Mouse (Mus musculus) hindbrain, embryonic 15.5 days (tissue): ENCODE data around the gene Ip6k2. TPM values are rescaled to one million over a fixed set of nuclear protein-coding genes. Genes with fewer than 3 reads are reported as not detected.

Experiments
- ATAC-seq: fragments of 200-750 bp; cut with Nextera tagmentation; 2 replicates; pipeline ENCODE4 v1.8.0; 2017; ENCODE audit warnings: low read depth, moderate number of reproducible peaks, moderate TSS enrichment; ENCODE audit not compliant: low FRiP score
- H3K27ac ChIP-seq: fragments of 300-500 bp; sonication (generic); replicated peaks from 2 replicates; pipeline ENCODE4 v1.5.1; 2015; ENCODE audit warnings: mild to moderate bottlenecking, inconsistent platforms
- H3K27me3 ChIP-seq: fragments of 300-500 bp; sonication (generic); 2 replicates; pipeline ENCODE4 v1.6.1; 2015; ENCODE audit warnings: control low read depth, inconsistent platforms
- H3K36me3 ChIP-seq: fragments of 300-500 bp; sonication (generic); 2 replicates; pipeline ENCODE4 v1.6.1; 2015; ENCODE audit warnings: control low read depth, inconsistent platforms
- H3K4me1 ChIP-seq: fragments of 300-500 bp; sonication (generic); replicated peaks from 2 replicates; pipeline ENCODE4 v1.6.1; 2015; ENCODE audit warnings: control low read depth, inconsistent platforms
- H3K4me2 ChIP-seq: fragments of 300-500 bp; sonication (generic); 2 replicates; pipeline ENCODE4 v1.6.1; 2015; ENCODE audit warnings: moderate library complexity, mild to moderate bottlenecking, inconsistent platforms
- H3K4me3 ChIP-seq: fragments of 300-500 bp; sonication (generic); 2 replicates; pipeline ENCODE4 v1.5.1; 2015; ENCODE audit warnings: mild to moderate bottlenecking, inconsistent platforms
- H3K9ac ChIP-seq: fragments of 300-500 bp; sonication (generic); 2 replicates; pipeline ENCODE4 v1.6.1; 2015; ENCODE audit warnings: inconsistent platforms
- H3K9me3 ChIP-seq: fragments of 300-500 bp; sonication (generic); 2 replicates; pipeline ENCODE4 v1.6.1; 2016; ENCODE audit warnings: control low read depth, inconsistent platforms
- WGBS: fragments of 180-500 bp; shearing (Covaris S2); methylation state at CpG from one replicate; pipeline ENCODE4 v1.1.7; 2015; 5-methylcytosine and 5-hydroxymethylcytosine counted together
- polyA plus RNA-seq: library from polyadenylated mRNA; unstranded; fragments of >200 nt; fragmentation: Nextera tagmentation; extraction: Ambion mirVana; gene quantifications from 2 replicates; pipeline ENCODE4 v1.2.1, GENCODE M21; 2015

Gene Ip6k2
- polyA plus RNA-seq, 1 experiment from 2014 or later: 206 TPM

GRCm38 (mm10) chr9:108786494-108786893 is 2.9 kb downstream of the Ip6k2 start:
- H3K4me2 ChIP-seq: peak overlapping the region; percentile 79
- WGBS: 74% methylated on average over 1 of the region's 1 CpGs
- H3K27ac ChIP-seq: no peak overlapping the region
- no peak for ATAC-seq
- peak overlapping the region; percentile 69 for H3K4me3 ChIP-seq
- no peaks in the 10 kb centered on the region for H3K27me3 ChIP-seq
- peaks cover 78% of the 10 kb centered on the region for H3K4me1 ChIP-seq
- no peaks in the 10 kb centered on the region for H3K36me3 ChIP-seq
- H3K9ac ChIP-seq: no peak overlapping the region
- H3K9me3 ChIP-seq: no peaks in the 10 kb centered on the region

- H3K36me3 ChIP-seq: no peaks in the 10 kb centered on the region
- no peaks in the 10 kb centered on the region for H3K27me3 ChIP-seq
- no peak for ATAC-seq
- H3K9ac ChIP-seq: no peak overlapping the region
- H3K4me1 ChIP-seq: peaks cover 84% of the 10 kb centered on the region
- WGBS: 91% methylated on average over 2 of the region's 2 CpGs
- no peak overlapping the region for H3K27ac ChIP-seq
- peak overlapping the region; percentile 79 for H3K4me2 ChIP-seq
- H3K9me3 ChIP-seq: no peaks in the 10 kb centered on the region
- no peak overlapping the region for H3K4me3 ChIP-seq
These were observed 3.5 kb downstream of the Ip6k2 start for GRCm38 (mm10) chr9:108787080-108787479.

GRCm38 (mm10) chr9:108788713-108789112 is 5.1 kb downstream of the Ip6k2 start:
- Histone ChIP-seq H3K9ac (no peak overlapping the region), H3K4me2 (no peak overlapping the region), H3K36me3 (no peaks in the 10 kb centered on the region), H3K27me3 (no peaks in the 10 kb centered on the region), H3K4me3 (no peak overlapping the region), H3K9me3 (no peaks in the 10 kb centered on the region), H3K4me1 (peaks cover 89% of the 10 kb centered on the region), H3K27ac (no peak overlapping the region)
- ATAC-seq: no peak
- 83% methylated on average over 3 of the region's 3 CpGs for WGBS

- 82% methylated on average over 1 of the region's 1 CpGs for WGBS
- no peak for ATAC-seq
- 0 out of 2 replicates have a peak overlapping the region, but pooled peaks have one; percentile 6 for H3K4me2 ChIP-seq
- H3K4me1 ChIP-seq: peaks cover 99% of the 10 kb centered on the region
- H3K9me3 ChIP-seq: no peaks in the 10 kb centered on the region
- H3K9ac ChIP-seq: no peak overlapping the region
- peaks cover 13% of the 10 kb centered on the region; the same call in 1 of the 2 replicates for H3K36me3 ChIP-seq
- no peak overlapping the region for H3K4me3 ChIP-seq
- no peaks in the 10 kb centered on the region for H3K27me3 ChIP-seq
- no peak overlapping the region for H3K27ac ChIP-seq
These were observed 8.7 kb downstream of the Ip6k2 start for GRCm38 (mm10) chr9:108792307-108792706.

GRCm38 (mm10) chr9:108792730-108793129 is 9.1 kb downstream of the Ip6k2 start:
- H3K9ac ChIP-seq: no peak overlapping the region
- H3K9me3 ChIP-seq: no peaks in the 10 kb centered on the region
- H3K4me2 ChIP-seq: 0 out of 2 replicates have a peak overlapping the region, but pooled peaks have one; percentile 6
- H3K36me3 ChIP-seq: peaks cover 17% of the 10 kb centered on the region
- no peak overlapping the region for H3K4me3 ChIP-seq
- WGBS: 44% methylated on average over 3 of the region's 3 CpGs
- no peak for ATAC-seq
- peaks cover 96% of the 10 kb centered on the region for H3K4me1 ChIP-seq
- no peaks in the 10 kb centered on the region for H3K27me3 ChIP-seq
- H3K27ac ChIP-seq: no peak overlapping the region

- H3K4me3 ChIP-seq: no peak overlapping the region
- H3K27ac ChIP-seq: no peak overlapping the region
- no peaks in the 10 kb centered on the region for H3K9me3 ChIP-seq
- H3K27me3 ChIP-seq: no peaks in the 10 kb centered on the region
- peaks cover 71% of the 10 kb centered on the region for H3K4me1 ChIP-seq
- no peak overlapping the region for H3K9ac ChIP-seq
- H3K4me2 ChIP-seq: peak overlapping the region; percentile 30; the same call in 1 of the 2 replicates
- ATAC-seq: no peak
- WGBS: 42% methylated on average over 2 of the region's 2 CpGs
- peaks cover 40% of the 10 kb centered on the region for H3K36me3 ChIP-seq
These were observed 11.7 kb downstream of the Ip6k2 start for GRCm38 (mm10) chr9:108795281-108795680.

GRCm38 (mm10) chr9:108795762-108796161 is 12.2 kb downstream of the Ip6k2 start:
- Histone ChIP-seq H3K9ac (no peak overlapping the region), H3K4me2 (peak overlapping the region; percentile 30), H3K4me1 (peaks cover 66% of the 10 kb centered on the region), H3K9me3 (no peaks in the 10 kb centered on the region), H3K27me3 (no peaks in the 10 kb centered on the region), H3K4me3 (no peak overlapping the region), H3K27ac (peak overlapping the region; percentile 10; the same call in 1 of the 2 replicates), H3K36me3 (peaks cover 42% of the 10 kb centered on the region)
- 0 out of 2 replicates have a peak, but pooled peaks have one; percentile 3 for ATAC-seq
- 34% methylated on average over 11 of the region's 11 CpGs for WGBS

- Histone ChIP-seq H3K4me1 (peaks cover 59% of the 10 kb centered on the region), H3K9me3 (no peaks in the 10 kb centered on the region), H3K9ac (no peak overlapping the region), H3K4me3 (no peak overlapping the region), H3K27ac (peak overlapping the region; percentile 10; the same call in 1 of the 2 replicates), H3K4me2 (peak overlapping the region; percentile 30), H3K27me3 (no peaks in the 10 kb centered on the region), H3K36me3 (peaks cover 49% of the 10 kb centered on the region)
- no peak; the same call in 1 of the 2 replicates for ATAC-seq
- 67% methylated on average over 4 of the region's 4 CpGs for WGBS
These were observed 12.9 kb downstream of the Ip6k2 start for GRCm38 (mm10) chr9:108796351-108796981.

GRCm38 (mm10) chr9:108797477-108797876 is 13.9 kb downstream of the Ip6k2 start:
- Histone ChIP-seq H3K27ac (no peak overlapping the region), H3K4me3 (no peak overlapping the region), H3K27me3 (no peaks in the 10 kb centered on the region), H3K9ac (no peak overlapping the region), H3K9me3 (no peaks in the 10 kb centered on the region), H3K4me1 (peaks cover 49% of the 10 kb centered on the region), H3K36me3 (peaks cover 59% of the 10 kb centered on the region), H3K4me2 (no peak overlapping the region)
- ATAC-seq: no peak
- WGBS: 84% methylated on average over 7 of the region's 7 CpGs

- H3K4me2 ChIP-seq: no peak overlapping the region
- H3K27ac ChIP-seq: no peak overlapping the region
- H3K9ac ChIP-seq: no peak overlapping the region
- peaks cover 68% of the 10 kb centered on the region for H3K36me3 ChIP-seq
- peaks cover 38% of the 10 kb centered on the region for H3K4me1 ChIP-seq
- H3K4me3 ChIP-seq: no peak overlapping the region
- ATAC-seq: no peak
- 85% methylated on average over 5 of the region's 5 CpGs for WGBS
- H3K27me3 ChIP-seq: no peaks in the 10 kb centered on the region
- no peaks in the 10 kb centered on the region for H3K9me3 ChIP-seq
These were observed 15.0 kb downstream of the Ip6k2 start for GRCm38 (mm10) chr9:108798508-108799075.

- Histone ChIP-seq H3K4me2 (no peak overlapping the region), H3K27me3 (no peaks in the 10 kb centered on the region), H3K4me1 (peaks cover 28% of the 10 kb centered on the region), H3K27ac (no peak overlapping the region), H3K36me3 (peaks cover 78% of the 10 kb centered on the region), H3K9me3 (no peaks in the 10 kb centered on the region), H3K9ac (no peak overlapping the region), H3K4me3 (no peak overlapping the region)
- 81% methylated on average over 3 of the region's 3 CpGs for WGBS
- ATAC-seq: 0 out of 2 replicates have a peak, but pooled peaks have one; percentile 17
These were observed 16.0 kb downstream of the Ip6k2 start for GRCm38 (mm10) chr9:108799564-108799963.

- no peak for ATAC-seq
- no peak overlapping the region for H3K4me3 ChIP-seq
- H3K4me1 ChIP-seq: peaks cover 22% of the 10 kb centered on the region
- H3K27ac ChIP-seq: no peak overlapping the region
- no peak overlapping the region for H3K4me2 ChIP-seq
- H3K27me3 ChIP-seq: no peaks in the 10 kb centered on the region
- WGBS: 89% methylated on average over 8 of the region's 8 CpGs
- H3K9me3 ChIP-seq: no peaks in the 10 kb centered on the region
- no peak overlapping the region for H3K9ac ChIP-seq
- H3K36me3 ChIP-seq: peaks cover 67% of the 10 kb centered on the region
These were observed 22.2 kb downstream of the Ip6k2 start for GRCm38 (mm10) chr9:108805768-108806167.
